Mouse (Mus musculus): ENCODE data around the gene Lmbr1l.

DNA sequence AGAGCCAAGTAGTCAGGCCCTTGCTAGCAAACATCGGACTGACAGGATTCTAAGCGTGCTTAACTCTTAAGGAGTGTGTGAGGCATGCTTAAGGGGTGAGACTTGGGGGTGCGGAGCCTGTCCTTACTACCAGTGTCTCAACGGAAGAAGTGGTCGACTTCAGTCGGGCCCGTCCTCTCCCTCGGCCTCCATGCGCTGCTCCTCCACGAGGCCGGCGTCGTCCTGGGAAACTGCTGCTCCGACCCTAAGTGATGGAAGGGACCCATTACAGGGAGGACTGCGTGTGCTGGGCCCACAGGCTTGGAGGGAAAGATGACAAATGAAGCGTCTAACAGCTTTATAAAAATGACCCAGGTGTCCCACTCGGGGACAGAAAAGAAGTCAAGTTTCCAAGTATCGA lies 57.1 kb downstream of the Lmbr1l start:
- TF ChIP-seq CTCF (IDR thresholded peaks at IDR 0.05) (no peak), EP300 (IDR thresholded peaks at IDR 0.05) (no peak)
